Mouse (Mus musculus) neural tube, embryonic 11.5 days (tissue): ENCODE measurements around the gene Gm17190. TPM values are rescaled to one million over a fixed set of nuclear protein-coding genes. Genes with fewer than 3 reads are reported as not detected.
"Not testable (repeated sequence)": the region's sequence is repeated elsewhere in the genome, so short reads cannot be mapped to it uniquely, and the experiment has no call there.

Source experiments
- ATAC-seq: fragments of 200-750 bp; cut with Nextera tagmentation; 2 replicates; pipeline ENCODE4 v1.8.0; 2017; ENCODE audit warnings: moderate number of reproducible peaks, mild to moderate bottlenecking, moderate TSS enrichment, moderate library complexity; ENCODE audit not compliant: insufficient read depth, low FRiP score, low TSS enrichment
- DNase-seq: peaks from one replicate; pipeline ENCODE4 v3.0.0-alpha.2; 2015; ENCODE audit warnings: low spot score
- H3K27ac ChIP-seq: fragments of 300-500 bp; sonication (generic); 2 replicates; pipeline ENCODE4 v1.5.1; 2014; ENCODE audit warnings: low read depth, mild to moderate bottlenecking, low read length
- H3K27me3 ChIP-seq: fragments of 300-500 bp; sonication (generic); 2 replicates; pipeline ENCODE4 v1.6.1; 2014; ENCODE audit warnings: mild to moderate bottlenecking, low read length, mixed read lengths; ENCODE audit not compliant: control insufficient read depth, insufficient read depth
- H3K36me3 ChIP-seq: fragments of 300-500 bp; sonication (generic); 2 replicates; pipeline ENCODE4 v1.6.1; 2014; ENCODE audit warnings: mild to moderate bottlenecking, low read length, moderate library complexity, mixed read lengths; ENCODE audit not compliant: control insufficient read depth, insufficient read depth
- H3K4me1 ChIP-seq: fragments of 300-500 bp; sonication (generic); 2 replicates; pipeline ENCODE4 v1.6.1; 2014; ENCODE audit warnings: low read length, mixed read lengths; ENCODE audit not compliant: control insufficient read depth, insufficient read depth
- H3K4me2 ChIP-seq: fragments of 300-500 bp; sonication (generic); 2 replicates; pipeline ENCODE4 v1.6.1; 2014; ENCODE audit warnings: low read depth, mild to moderate bottlenecking, moderate library complexity
- H3K4me3 ChIP-seq: fragments of 300-500 bp; sonication (generic); 2 replicates; pipeline ENCODE4 v1.5.1; 2014; ENCODE audit warnings: low read depth, low read length
- H3K9ac ChIP-seq: fragments of 300-500 bp; sonication (generic); 2 replicates; pipeline ENCODE4 v1.6.1; 2014; ENCODE audit warnings: mild to moderate bottlenecking, low read length
- H3K9me3 ChIP-seq: fragments of 300-500 bp; sonication (generic); 2 replicates; pipeline ENCODE4 v1.6.1; 2016; ENCODE audit warnings: low read length; ENCODE audit not compliant: control insufficient read depth
- WGBS: fragments of 180-500 bp; shearing (Covaris S2); extraction: QIAGEN DNeasy Blood & Tissue Kit; methylation state at CpG from one replicate; pipeline ENCODE4 v1.1.7; 2014; 5-methylcytosine and 5-hydroxymethylcytosine counted together
- polyA plus RNA-seq: library from polyadenylated mRNA; unstranded; fragments of >200 nt; fragmentation: Nextera tagmentation; extraction: Ambion mirVana; gene quantifications from 2 replicates; pipeline ENCODE4 v1.2.1, GENCODE M21; 2014

Gene Gm17190
- polyA plus RNA-seq: not detected in 2 replicates

- H3K27ac ChIP-seq, H3K9ac ChIP-seq, H3K9me3 ChIP-seq, H3K4me1 ChIP-seq, ATAC-seq, H3K4me3 ChIP-seq, H3K36me3 ChIP-seq, H3K27me3 ChIP-seq, DNase-seq, H3K4me2 ChIP-seq: not testable (repeated sequence)
- 90% methylated on average over 1 of the region's 1 CpGs for WGBS
These were observed at the start of gene Gm17190 for GRCm38 (mm10) chr13:96081754-96082153. Gene Gm17190, plus strand, starts transcription at chr13:96082054.

GRCm38 (mm10) chr13:96039536-96039935 lies 42.3 kb upstream of the Gm17190 start:
- no peak for DNase-seq
- Histone ChIP-seq H3K27ac (no peak overlapping the region), H3K4me1 (no peaks in the 10 kb centered on the region), H3K36me3 (no peaks in the 10 kb centered on the region), H3K4me2 (no peak overlapping the region), H3K27me3 (no peaks in the 10 kb centered on the region), H3K9ac (no peak overlapping the region), H3K9me3 (no peaks in the 10 kb centered on the region), H3K4me3 (no peak overlapping the region)
- 91% methylated on average over 1 of the region's 1 CpGs for WGBS
- ATAC-seq: no peak

GRCm38 (mm10) chr13:96040275-96041042 lies 41.4 kb upstream of the Gm17190 start:
- DNase-seq (no peak), ATAC-seq (no peak)
- Histone ChIP-seq H3K36me3 (no peaks in the 10 kb centered on the region), H3K27ac (no peak overlapping the region), H3K9me3 (no peaks in the 10 kb centered on the region), H3K9ac (no peak overlapping the region), H3K27me3 (no peaks in the 10 kb centered on the region), H3K4me2 (no peak overlapping the region), H3K4me1 (no peaks in the 10 kb centered on the region), H3K4me3 (no peak overlapping the region)
- WGBS: 84% methylated on average over 11 of the region's 11 CpGs

- no peaks in the 10 kb centered on the region for H3K9me3 ChIP-seq
- DNase-seq (no peak), ATAC-seq (no peak)
- no peak overlapping the region for H3K27ac ChIP-seq
- no peaks in the 10 kb centered on the region for H3K36me3 ChIP-seq
- H3K27me3 ChIP-seq: no peaks in the 10 kb centered on the region
- no peaks in the 10 kb centered on the region for H3K4me1 ChIP-seq
- no peak overlapping the region for H3K4me2 ChIP-seq
- no peak overlapping the region for H3K9ac ChIP-seq
- H3K4me3 ChIP-seq: no peak overlapping the region
- WGBS: 67% methylated on average over 5 of the region's 5 CpGs
These were observed 36.5 kb upstream of the Gm17190 start for GRCm38 (mm10) chr13:96045396-96045795.

GRCm38 (mm10) chr13:96052755-96053154 lies 29.1 kb upstream of the Gm17190 start:
- no peak overlapping the region for H3K9ac ChIP-seq
- H3K36me3 ChIP-seq: no peaks in the 10 kb centered on the region
- H3K27me3 ChIP-seq: no peaks in the 10 kb centered on the region
- DNase-seq (no peak), ATAC-seq (no peak)
- no peaks in the 10 kb centered on the region for H3K4me1 ChIP-seq
- no peak overlapping the region for H3K4me3 ChIP-seq
- WGBS: 93% methylated on average over 3 of the region's 3 CpGs
- no peak overlapping the region for H3K27ac ChIP-seq
- H3K4me2 ChIP-seq: no peak overlapping the region
- H3K9me3 ChIP-seq: no peaks in the 10 kb centered on the region

- Histone ChIP-seq H3K27ac (no peak overlapping the region), H3K9ac (no peak overlapping the region), H3K9me3 (no peaks in the 10 kb centered on the region), H3K4me2 (no peak overlapping the region), H3K4me3 (no peak overlapping the region), H3K27me3 (no peaks in the 10 kb centered on the region), H3K4me1 (0 out of 2 replicates have a peak, but pooled peaks cover 2% of the 10 kb centered on the region), H3K36me3 (no peaks in the 10 kb centered on the region)
- no peak for DNase-seq
- ATAC-seq: no peak
- 73% methylated on average over 8 of the region's 8 CpGs for WGBS
These were observed 8.3 kb upstream of the Gm17190 start for GRCm38 (mm10) chr13:96073555-96073954.

- not testable (repeated sequence) for H3K9ac ChIP-seq, H3K9me3 ChIP-seq, DNase-seq, H3K4me3 ChIP-seq, H3K36me3 ChIP-seq, H3K27me3 ChIP-seq, H3K27ac ChIP-seq, H3K4me2 ChIP-seq, ATAC-seq, H3K4me1 ChIP-seq
- 89% methylated on average over 3 of the region's 3 CpGs for WGBS
These were observed 578 bp upstream of the Gm17190 start, which contains the start of gene Gm20075 for GRCm38 (mm10) chr13:96081276-96081675. Gene Gm20075, minus strand, starts transcription at chr13:96081376.

GRCm38 (mm10) chr13:96085581-96086302 lies 3.9 kb downstream of the Gm17190 start:
- Histone ChIP-seq H3K4me3 (no peak overlapping the region), H3K4me2 (no peak overlapping the region), H3K27ac (no peak overlapping the region), H3K9me3 (no peaks in the 10 kb centered on the region), H3K4me1 (no peaks in the 10 kb centered on the region), H3K27me3 (no peaks in the 10 kb centered on the region), H3K36me3 (no peaks in the 10 kb centered on the region), H3K9ac (no peak overlapping the region)
- 91% methylated on average over 7 of the region's 7 CpGs for WGBS
- ATAC-seq (no peak), DNase-seq (no peak)

GRCm38 (mm10) chr13:96090929-96091328 lies 9.1 kb downstream of the Gm17190 start:
- H3K4me2 ChIP-seq: no peak overlapping the region
- no peaks in the 10 kb centered on the region for H3K9me3 ChIP-seq
- no peak overlapping the region for H3K27ac ChIP-seq
- ATAC-seq (no peak), DNase-seq (no peak)
- no peaks in the 10 kb centered on the region for H3K4me1 ChIP-seq
- no peaks in the 10 kb centered on the region for H3K27me3 ChIP-seq
- 83% methylated on average over 4 of the region's 4 CpGs for WGBS
- H3K36me3 ChIP-seq: no peaks in the 10 kb centered on the region
- H3K4me3 ChIP-seq: no peak overlapping the region
- H3K9ac ChIP-seq: no peak overlapping the region
